Mouse (Mus musculus): ENCODE results near the gene Cldn3.

DNA sequence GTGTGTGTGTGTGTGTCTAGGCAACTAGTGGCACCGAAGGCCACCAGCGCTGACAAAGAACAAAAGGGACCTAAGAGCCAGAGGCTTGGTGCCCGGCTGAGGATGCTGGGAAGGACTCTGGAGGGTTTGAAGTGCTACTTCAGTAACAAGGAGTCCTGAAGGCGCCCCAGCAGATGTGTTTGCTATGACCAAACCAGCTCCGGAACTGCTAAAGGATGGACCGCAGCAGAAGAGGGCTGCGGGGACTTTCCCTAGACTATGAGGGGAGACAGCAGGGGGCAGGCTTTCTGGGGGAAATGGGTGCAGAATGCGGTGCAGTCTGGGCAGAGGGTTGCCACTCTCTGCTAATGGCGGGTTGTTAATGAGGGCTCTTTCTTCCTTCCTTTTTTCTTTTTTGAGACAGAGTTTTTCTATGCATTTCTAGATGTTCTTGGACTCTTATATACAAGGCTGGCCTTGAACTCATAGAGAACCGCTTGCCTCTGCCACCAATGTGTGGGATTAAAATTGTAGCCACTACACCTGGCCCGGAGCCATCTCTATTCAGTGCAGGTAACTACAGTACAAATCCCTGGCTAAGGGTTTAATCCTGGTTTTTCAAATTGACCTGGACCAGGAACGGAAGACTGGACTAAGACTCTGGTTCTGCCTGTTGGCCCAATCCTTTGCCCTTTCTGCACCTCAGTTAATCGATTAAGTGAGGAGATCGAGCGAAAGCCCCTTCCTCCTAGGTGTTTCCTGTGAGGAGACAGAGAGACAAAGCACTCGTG lies 22.0 kb downstream of the Cldn3 start:
- no peak for TF ChIP-seq CTCF (IDR thresholded peaks at IDR 0.05; ENCODE audit: low read depth, low read length)
- no peak for TF ChIP-seq POLR2A (IDR thresholded peaks at IDR 0.05; ENCODE audit: borderline replicate concordance, low read depth, low read length)

Data from bone marrow macrophage, adult 2 months (primary cell).